Mouse (Mus musculus) midbrain, embryonic 15.5 days (tissue): ENCODE measurements around the gene Chat. TPM values are rescaled to one million over a fixed set of nuclear protein-coding genes. Genes with fewer than 3 reads are reported as not detected.

Experiments
- ATAC-seq: fragments of 200-750 bp; cut with Nextera tagmentation; replicated peaks from 2 replicates; pipeline ENCODE4 v1.8.0; 2017; ENCODE audit warnings: moderate TSS enrichment
- H3K27ac ChIP-seq: fragments of 300-500 bp; sonication (generic); 2 replicates; pipeline ENCODE4 v1.5.1; 2015; ENCODE audit warnings: mild to moderate bottlenecking, inconsistent platforms
- H3K27me3 ChIP-seq: fragments of 300-500 bp; sonication (generic); replicated peaks from 2 replicates; pipeline ENCODE4 v1.6.1; 2015; ENCODE audit warnings: inconsistent platforms
- H3K36me3 ChIP-seq: fragments of 300-500 bp; sonication (generic); replicated peaks from 2 replicates; pipeline ENCODE4 v1.6.1; 2015; ENCODE audit warnings: inconsistent platforms
- H3K4me1 ChIP-seq: fragments of 300-500 bp; sonication (generic); 2 replicates; pipeline ENCODE4 v1.6.1; 2015; ENCODE audit warnings: inconsistent platforms
- H3K4me2 ChIP-seq: fragments of 300-500 bp; sonication (generic); 2 replicates; pipeline ENCODE4 v1.6.1; 2015; ENCODE audit warnings: inconsistent platforms, mild to moderate bottlenecking, moderate library complexity
- H3K4me3 ChIP-seq: fragments of 300-500 bp; sonication (generic); 2 replicates; pipeline ENCODE4 v1.5.1; 2015; ENCODE audit warnings: mild to moderate bottlenecking, inconsistent platforms
- H3K9ac ChIP-seq: fragments of 300-500 bp; sonication (generic); 2 replicates; pipeline ENCODE4 v1.6.1; 2015; ENCODE audit warnings: mild to moderate bottlenecking, inconsistent platforms
- H3K9me3 ChIP-seq: fragments of 300-500 bp; sonication (generic); 2 replicates; pipeline ENCODE4 v1.6.1; 2016; ENCODE audit warnings: inconsistent platforms
- WGBS: fragments of 180-500 bp; shearing (Covaris S2); methylation state at CpG from one replicate; pipeline ENCODE4 v1.1.7; 2015; ENCODE audit warnings: mixed read lengths; 5-methylcytosine and 5-hydroxymethylcytosine counted together
- polyA plus RNA-seq: library from polyadenylated mRNA; unstranded; fragments of >200 nt; fragmentation: Nextera tagmentation; extraction: Ambion mirVana; gene quantifications from 2 replicates; pipeline ENCODE4 v1.2.1, GENCODE M21; 2015

The Chat gene
- polyA plus RNA-seq, 1 experiment from 2014 or later = 0.68 TPM

GRCm38 (mm10) chr14:32492521-32492920 lies 26.7 kb upstream of the Chat start:
- Histone ChIP-seq H3K4me2 (peak overlapping the region; percentile 60), H3K4me1 (peaks cover 6% of the 10 kb centered on the region; the same call in 1 of the 2 replicates), H3K27me3 (no peaks in the 10 kb centered on the region), H3K27ac (no peak overlapping the region), H3K36me3 (no peaks in the 10 kb centered on the region), H3K9ac (peak overlapping the region; percentile 35; the same call in 1 of the 2 replicates), H3K9me3 (no peaks in the 10 kb centered on the region), H3K4me3 (peak overlapping the region; percentile 35)
- no peak for ATAC-seq
- 15% methylated on average over 13 of the region's 13 CpGs for WGBS

GRCm38 (mm10) chr14:32482061-32482460 lies 16.3 kb upstream of the Chat start:
- Histone ChIP-seq H3K27me3 (no peaks in the 10 kb centered on the region), H3K36me3 (no peaks in the 10 kb centered on the region), H3K9ac (no peak overlapping the region), H3K27ac (no peak overlapping the region), H3K4me2 (no peak overlapping the region), H3K4me3 (no peak overlapping the region), H3K9me3 (no peaks in the 10 kb centered on the region), H3K4me1 (no peaks in the 10 kb centered on the region)
- no peak for ATAC-seq
- WGBS = 12% methylated on average over 3 of the region's 3 CpGs

DNA sequence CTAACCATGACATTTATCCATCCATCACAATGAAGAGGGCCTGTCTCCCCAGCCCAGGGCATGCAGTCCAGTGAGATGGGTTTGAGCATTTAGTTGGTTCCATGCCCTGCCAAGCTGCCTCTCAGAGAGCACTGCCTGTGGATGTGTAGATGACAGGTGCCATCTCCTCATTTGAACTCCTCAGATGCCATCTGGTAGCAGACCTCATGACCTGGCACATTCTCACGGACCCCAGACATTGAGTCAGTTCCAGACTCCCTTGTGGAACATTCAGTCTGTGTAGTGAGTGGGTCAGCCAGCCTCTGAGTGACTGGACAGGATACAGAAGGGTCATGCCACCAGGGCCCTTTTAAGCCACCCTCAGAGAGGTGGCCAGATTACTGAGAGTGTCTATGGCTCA lies 11.8 kb upstream of the Chat start:
- no peak overlapping the region for H3K4me2 ChIP-seq
- no peak for ATAC-seq
- 79% methylated on average over 1 of the region's 1 CpGs for WGBS
- no peaks in the 10 kb centered on the region for H3K4me1 ChIP-seq
- H3K9ac ChIP-seq = no peak overlapping the region
- H3K36me3 ChIP-seq = no peaks in the 10 kb centered on the region
- H3K4me3 ChIP-seq = no peak overlapping the region
- H3K9me3 ChIP-seq = no peaks in the 10 kb centered on the region
- H3K27ac ChIP-seq = no peak overlapping the region
- no peaks in the 10 kb centered on the region for H3K27me3 ChIP-seq

DNA sequence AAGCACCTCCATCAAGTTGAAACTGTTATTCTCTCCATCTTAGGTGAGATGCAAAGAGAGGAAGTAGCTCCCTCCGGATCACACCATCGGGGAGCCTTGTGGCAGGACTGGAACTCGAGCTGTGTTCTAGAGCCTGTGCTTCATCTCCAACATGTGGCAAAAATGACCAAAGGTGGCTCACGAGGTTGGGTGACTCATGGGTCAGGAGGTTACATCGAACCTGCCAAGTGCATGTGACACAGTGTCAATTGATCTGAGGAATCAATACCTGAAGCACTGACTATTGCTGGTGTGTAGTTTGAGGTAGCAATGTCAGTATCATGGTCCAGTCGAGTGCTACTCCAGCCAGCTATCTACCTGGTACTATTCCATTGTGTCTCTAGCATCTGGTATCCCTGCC lies 10.8 kb upstream of the Chat start:
- no peak overlapping the region for H3K4me2 ChIP-seq
- H3K36me3 ChIP-seq = no peaks in the 10 kb centered on the region
- no peak overlapping the region for H3K27ac ChIP-seq
- H3K9me3 ChIP-seq = no peaks in the 10 kb centered on the region
- 75% methylated on average over 6 of the region's 6 CpGs for WGBS
- ATAC-seq = no peak
- H3K4me3 ChIP-seq = no peak overlapping the region
- H3K4me1 ChIP-seq = no peaks in the 10 kb centered on the region
- no peaks in the 10 kb centered on the region for H3K27me3 ChIP-seq
- H3K9ac ChIP-seq = no peak overlapping the region

GRCm38 (mm10) chr14:32472996-32473395 lies 7.2 kb upstream of the Chat start:
- Histone ChIP-seq H3K27me3 (no peaks in the 10 kb centered on the region), H3K9ac (no peak overlapping the region)

DNA sequence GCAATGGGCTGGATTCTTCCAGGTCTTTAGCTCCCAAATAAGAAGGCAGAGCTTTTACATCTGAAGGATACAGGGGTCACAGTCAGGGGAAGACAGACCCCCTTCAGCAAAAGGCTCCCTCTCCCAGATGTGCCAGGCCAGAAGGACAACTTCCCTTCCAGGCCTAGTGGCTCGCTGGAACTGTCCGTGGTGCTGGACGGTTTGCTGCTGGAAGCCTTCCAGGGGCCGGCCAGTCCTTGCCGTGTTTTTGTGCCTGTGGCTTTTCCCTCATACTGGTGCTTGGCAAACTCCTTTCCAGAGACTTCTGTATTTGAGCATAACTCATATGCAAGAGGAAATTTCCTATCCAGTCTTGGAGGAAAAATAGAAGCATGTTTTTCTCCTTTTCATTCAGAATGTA lies 1.8 kb upstream of the Chat start:
- no peak overlapping the region for H3K4me2 ChIP-seq
- ATAC-seq = no peak
- peaks cover 51% of the 10 kb centered on the region for H3K27me3 ChIP-seq
- H3K4me3 ChIP-seq = no peak overlapping the region
- H3K9me3 ChIP-seq = no peaks in the 10 kb centered on the region
- no peak overlapping the region for H3K27ac ChIP-seq
- H3K4me1 ChIP-seq = peaks cover 32% of the 10 kb centered on the region
- no peak overlapping the region for H3K9ac ChIP-seq
- no peaks in the 10 kb centered on the region for H3K36me3 ChIP-seq
- 14% methylated on average over 5 of the region's 5 CpGs for WGBS

More at GRCm38 (mm10) chr14:32472996-32473395, 7.2 kb upstream of the Chat start:
- Histone ChIP-seq H3K4me2 (no peak overlapping the region), H3K36me3 (no peaks in the 10 kb centered on the region), H3K4me1 (no peaks in the 10 kb centered on the region), H3K9me3 (no peaks in the 10 kb centered on the region), H3K4me3 (no peak overlapping the region), H3K27ac (no peak overlapping the region)
- 9% methylated on average over 4 of the region's 4 CpGs for WGBS
- peak; percentile 70 for ATAC-seq

GRCm38 (mm10) chr14:32465506-32465870 lies 301 bp downstream of the Chat start:
- 0% methylated on average over 8 of the region's 11 CpGs for WGBS
- no peak overlapping the region for H3K9ac ChIP-seq
- no peak for ATAC-seq

DNA sequence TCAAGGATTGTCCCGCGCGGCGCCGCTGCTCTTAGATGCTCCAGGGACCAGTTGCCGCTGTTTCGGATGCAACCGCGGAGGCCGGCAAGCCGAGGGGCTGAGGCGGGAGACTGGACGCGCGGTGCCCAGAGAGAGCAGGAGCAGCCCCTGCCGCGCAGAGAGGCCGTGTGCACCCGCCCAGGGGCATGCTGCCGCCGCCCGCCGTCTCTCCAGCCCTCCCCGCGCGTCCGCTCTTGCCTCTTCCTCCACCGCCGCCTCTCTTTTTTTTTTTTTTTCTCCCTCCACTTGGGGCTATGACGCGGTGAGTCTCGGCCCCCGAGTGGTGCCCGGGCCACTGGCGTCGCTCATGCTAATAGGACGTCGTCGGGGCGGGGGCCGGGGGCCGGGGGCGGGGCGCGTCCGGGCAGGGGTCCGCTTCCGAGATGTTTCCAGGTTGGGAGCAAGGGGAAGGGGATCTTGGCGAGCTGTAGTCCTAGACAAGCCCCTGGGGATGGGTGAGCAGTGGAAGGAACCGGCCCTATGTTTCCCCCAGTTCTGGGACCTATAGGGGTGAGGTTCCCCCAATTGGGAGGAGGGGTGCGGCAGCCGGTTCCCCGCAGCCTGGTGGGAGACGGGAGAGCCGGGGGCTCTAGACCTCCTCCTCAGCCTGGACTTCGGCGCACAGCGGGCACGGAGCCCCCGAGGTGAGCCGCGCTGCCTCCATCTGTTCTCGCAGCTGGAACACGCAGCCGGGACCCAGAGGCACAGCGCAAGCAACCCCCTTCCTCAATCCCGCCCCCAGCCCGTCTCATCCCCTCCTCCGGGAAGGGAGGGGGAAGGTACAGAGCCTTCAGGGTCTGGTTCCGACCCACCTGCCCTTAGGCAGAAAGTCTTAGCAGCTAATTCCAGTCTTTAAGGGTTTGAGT lies 936 bp downstream of the Chat start, which contains the start of gene Slc18a3:
Gene Slc18a3, minus strand, starts transcription at position 250 of the 905 bp plus-strand sequence.
- H3K4me1 ChIP-seq = peaks cover 33% of the 10 kb centered on the region
- no peaks in the 10 kb centered on the region for H3K9me3 ChIP-seq
- H3K9ac ChIP-seq = peak within 1 kb of the TSS; percentile 33; the same call in 1 of the 2 replicates
- H3K27me3 ChIP-seq = peaks cover 76% of the 10 kb centered on the region
- ATAC-seq = 0 out of 2 replicates have a peak, but pooled peaks have one; percentile 29
- no peak within 1 kb of the TSS for H3K27ac ChIP-seq
- H3K36me3 ChIP-seq = no peaks in the 10 kb centered on the region
- peak within 1 kb of the TSS; percentile 80 for H3K4me2 ChIP-seq
- WGBS = under 1% methylated on average over 69 of the region's 70 CpGs
- H3K4me3 ChIP-seq = peak within 1 kb of the TSS; percentile 41

More at GRCm38 (mm10) chr14:32465506-32465870, 301 bp downstream of the Chat start:
- Histone ChIP-seq H3K36me3 (no peaks in the 10 kb centered on the region), H3K27me3 (peaks cover 72% of the 10 kb centered on the region), H3K4me1 (peaks cover 33% of the 10 kb centered on the region), H3K9me3 (no peaks in the 10 kb centered on the region), H3K4me3 (0 out of 2 replicates have a peak overlapping the region, but pooled peaks have one; percentile 41), H3K4me2 (peak overlapping the region; percentile 80), H3K27ac (no peak overlapping the region)

DNA sequence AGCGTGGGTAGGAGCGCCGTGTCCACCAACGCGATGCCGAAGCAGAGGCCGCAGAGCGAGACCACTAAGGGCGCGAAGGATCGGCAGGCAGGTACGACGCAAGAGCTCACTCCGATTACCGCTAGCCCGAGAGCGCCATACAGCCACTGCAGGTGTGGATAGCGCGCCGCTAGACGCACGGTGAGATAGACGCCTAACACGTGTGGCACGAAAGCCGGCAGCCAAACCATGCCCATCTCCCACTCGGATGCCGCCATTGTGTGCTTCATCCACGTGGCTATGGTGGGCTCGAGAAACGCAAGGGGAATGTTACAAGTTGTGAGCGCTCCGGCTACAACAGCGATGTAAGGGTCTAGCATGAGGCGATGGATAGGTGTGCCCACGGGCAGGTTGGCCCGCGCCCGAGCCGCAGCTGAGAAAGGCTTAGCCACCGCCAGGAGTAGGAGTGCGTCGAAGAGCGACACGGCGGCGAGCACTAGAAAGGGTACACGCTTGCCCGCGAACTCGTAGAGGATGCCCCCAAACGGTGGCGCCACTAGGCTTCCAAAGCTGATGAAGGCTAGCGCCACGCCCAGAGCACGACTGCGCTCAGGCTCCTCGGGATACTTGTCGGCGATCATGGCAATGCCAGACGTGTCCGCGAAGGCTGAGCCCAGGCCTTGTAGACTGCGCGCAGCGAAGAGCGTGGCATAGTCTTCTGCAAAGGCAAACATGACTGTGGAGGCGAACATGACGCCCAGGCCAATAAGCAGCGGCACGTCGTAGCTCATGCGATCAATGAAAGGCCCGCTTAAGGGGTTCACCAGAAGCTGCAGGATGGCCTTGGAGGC lies 2.4 kb downstream of the Chat start:
- ATAC-seq = peak; percentile 49

DNA sequence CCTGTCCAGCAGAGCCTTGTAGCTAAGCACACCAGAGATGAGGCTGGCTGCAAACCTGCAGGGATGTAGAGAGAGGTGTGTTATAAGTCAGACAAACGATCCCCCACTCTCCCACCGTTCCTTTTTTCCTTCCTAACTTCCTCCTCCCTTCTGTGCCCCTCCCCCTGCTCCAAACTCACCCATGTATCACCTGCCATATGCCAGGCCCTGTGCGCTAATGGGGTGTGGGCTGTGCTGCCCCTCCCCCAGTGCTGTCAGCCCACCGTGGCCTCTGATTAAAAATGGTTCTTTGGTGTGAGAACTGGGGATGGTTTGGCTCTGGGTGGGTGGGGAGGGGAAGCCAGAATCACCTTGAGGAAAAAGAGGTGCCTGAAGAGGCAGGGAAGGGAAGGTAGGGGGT lies 13.2 kb downstream of the Chat start:
- H3K9me3 ChIP-seq = no peaks in the 10 kb centered on the region
- H3K4me3 ChIP-seq = no peak overlapping the region
- no peaks in the 10 kb centered on the region for H3K4me1 ChIP-seq
- WGBS = 18% methylated on average over 4 of the region's 4 CpGs
- no peak overlapping the region for H3K4me2 ChIP-seq
- no peak for ATAC-seq
- H3K36me3 ChIP-seq = no peaks in the 10 kb centered on the region
- no peak overlapping the region for H3K9ac ChIP-seq
- peaks cover 5% of the 10 kb centered on the region; the same call in 1 of the 2 replicates for H3K27me3 ChIP-seq
- H3K27ac ChIP-seq = no peak overlapping the region

More for the DNA sequence above, 2.4 kb downstream of the Chat start:
- Histone ChIP-seq H3K4me3 (peak overlapping the region; percentile 41), H3K9me3 (no peaks in the 10 kb centered on the region), H3K27me3 (peaks cover 90% of the 10 kb centered on the region), H3K4me2 (peak overlapping the region; percentile 80), H3K9ac (no peak overlapping the region), H3K4me1 (peaks cover 33% of the 10 kb centered on the region), H3K27ac (no peak overlapping the region), H3K36me3 (no peaks in the 10 kb centered on the region)
- 3% methylated on average over 74 of the region's 74 CpGs for WGBS

DNA sequence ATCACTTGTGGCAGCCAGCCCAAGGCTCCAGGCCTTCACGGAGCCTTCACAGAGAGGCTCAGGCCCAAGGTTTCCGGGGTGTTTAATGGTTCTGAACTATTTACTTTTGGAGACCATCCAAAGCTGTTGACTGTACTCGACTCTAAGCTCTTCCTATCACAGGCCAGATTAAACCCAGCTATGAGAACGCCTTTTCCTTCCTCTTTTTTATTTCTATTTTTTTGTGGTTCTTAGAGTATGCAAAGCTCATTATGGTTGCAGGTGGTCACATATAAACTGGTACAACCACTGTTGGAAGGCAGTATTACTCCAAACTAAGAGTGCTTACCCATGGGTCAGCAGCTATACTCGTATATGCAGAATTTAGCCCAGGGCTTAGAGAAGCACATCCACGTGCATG lies 18.8 kb downstream of the Chat start:
- H3K9me3 ChIP-seq = no peaks in the 10 kb centered on the region
- H3K4me2 ChIP-seq = no peak overlapping the region
- H3K4me1 ChIP-seq = peaks cover 4% of the 10 kb centered on the region; the same call in 1 of the 2 replicates
- no peak overlapping the region for H3K4me3 ChIP-seq
- no peak overlapping the region for H3K9ac ChIP-seq
- 83% methylated on average over 6 of the region's 6 CpGs for WGBS
- no peaks in the 10 kb centered on the region for H3K27me3 ChIP-seq
- ATAC-seq = no peak
- no peaks in the 10 kb centered on the region for H3K36me3 ChIP-seq
- no peak overlapping the region for H3K27ac ChIP-seq

DNA sequence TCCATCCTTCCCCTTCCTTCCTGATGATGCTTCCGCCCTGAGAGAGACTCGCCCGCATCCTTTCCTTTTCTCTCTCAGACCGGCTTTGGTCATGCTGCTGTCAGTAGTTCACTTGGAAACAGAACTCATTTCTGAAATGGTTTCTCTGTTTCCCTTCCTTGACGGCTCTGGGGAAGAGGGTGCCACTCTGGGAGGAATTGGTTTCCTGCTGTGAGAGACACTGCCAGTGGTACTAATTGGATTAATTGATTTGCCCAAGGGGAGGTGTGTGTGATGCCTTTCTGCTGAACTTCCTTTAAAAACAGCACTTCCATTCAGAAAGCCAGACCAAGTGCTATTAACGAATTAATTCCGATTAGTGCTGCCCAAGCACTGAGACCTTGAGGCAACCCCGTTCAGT lies 22.3 kb downstream of the Chat start:
- Histone ChIP-seq H3K9me3 (no peaks in the 10 kb centered on the region), H3K27ac (no peak overlapping the region), H3K4me1 (peaks cover 4% of the 10 kb centered on the region; the same call in 1 of the 2 replicates), H3K27me3 (no peaks in the 10 kb centered on the region), H3K9ac (no peak overlapping the region), H3K36me3 (no peaks in the 10 kb centered on the region), H3K4me2 (no peak overlapping the region), H3K4me3 (no peak overlapping the region)
- ATAC-seq = no peak
- WGBS = 17% methylated on average over 8 of the region's 8 CpGs
